Mouse (Mus musculus) ES-E14 (cell line): ENCODE data around the gene Metap1d.

ENCODE experiments used
- CHD2 ChIP-seq: IDR thresholded peaks from 2 replicates; pipeline ENCODE4 v1.6.1; 2014; ENCODE audit warnings: mild to moderate bottlenecking, low read depth, low read length, inconsistent platforms
- HCFC1 ChIP-seq: IDR thresholded peaks from 2 replicates; pipeline ENCODE4 v1.6.1; 2012; ENCODE audit warnings: low read length, inconsistent platforms, borderline replicate concordance; ENCODE audit not compliant: insufficient read depth
- MAFK ChIP-seq: IDR thresholded peaks from 2 replicates; pipeline ENCODE4 v1.6.1; 2014; ENCODE audit warnings: mild to moderate bottlenecking, low read depth, low read length, inconsistent platforms; ENCODE audit not compliant: insufficient read depth
- ZNF384 ChIP-seq: IDR thresholded peaks from 2 replicates; pipeline ENCODE4 v1.6.1; 2012; ENCODE audit warnings: low read depth, low read length, inconsistent platforms

GRCm38 (mm10) chr2:71458624-71459023, 5.5 kb downstream of the Metap1d start:
- TF ChIP-seq ZNF384 = no peak
- no peak for TF ChIP-seq MAFK
- TF ChIP-seq HCFC1 = no peak
- no peak for TF ChIP-seq CHD2
